Mouse (Mus musculus): ENCODE results near the gene Rflna. TPM values are rescaled to one million over a fixed set of nuclear protein-coding genes. Genes with fewer than 3 reads are reported as not detected.

Gene Rflna
- polyA plus RNA-seq, 1 experiment from 2014 or later = 1.8 TPM

DNA sequence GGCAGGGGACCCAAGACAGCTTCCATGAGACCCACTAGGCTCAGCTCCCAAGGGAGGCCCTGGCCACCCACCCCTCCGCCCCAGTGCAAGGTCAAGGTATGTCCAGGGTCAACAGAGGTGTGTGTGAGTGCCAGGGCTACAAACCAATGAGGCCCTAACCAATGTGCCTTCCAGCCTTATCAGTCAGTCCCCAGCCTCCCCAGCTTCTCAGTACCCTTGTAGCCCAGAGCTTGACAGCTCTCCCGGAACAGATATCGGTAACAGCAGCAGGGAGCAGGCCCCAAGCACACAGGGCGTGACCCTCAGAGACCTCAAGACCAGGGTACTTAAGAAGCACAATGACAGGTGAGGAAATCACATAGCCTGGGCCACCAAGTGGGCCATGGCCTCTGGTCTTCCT is 46.5 kb downstream of the Rflna start:
- TF ChIP-seq CTCF (IDR thresholded peaks at IDR 0.05; ENCODE audit: low read depth) (no peak), EP300 (optimal IDR thresholded peaks at IDR 0.05) (no peak)
- no peak overlapping the region for H3K4me3 ChIP-seq (ENCODE audit: low read depth, low read length)
- no peaks in the 10 kb centered on the region for H3K9me3 ChIP-seq (ENCODE audit: control insufficient read depth, low read length)
- no peak overlapping the region for H3K27ac ChIP-seq (replicated peaks)
- H3K36me3 ChIP-seq (ENCODE audit: control insufficient read depth, insufficient read depth, low read length) = peaks cover 45% of the 10 kb centered on the region
- H3K27me3 ChIP-seq (ENCODE audit: control insufficient read depth, insufficient read depth, low read length) = no peaks in the 10 kb centered on the region
- H3K9ac ChIP-seq (ENCODE audit: low read length) = no peak overlapping the region
- no peak overlapping the region for H3K4me2 ChIP-seq (replicated peaks; ENCODE audit: low read depth)
- DNase-seq (ENCODE audit: low spot score) (no peak), ATAC-seq (ENCODE audit: low FRiP score, low TSS enrichment) (no peak)
- H3K4me1 ChIP-seq (replicated peaks; ENCODE audit: control insufficient read depth, insufficient read depth) = peaks cover 2% of the 10 kb centered on the region; the same call in 1 of the 2 replicates
- 93% methylated on average over 4 of the region's 4 CpGs for WGBS

GRCm38 (mm10) chr5:125052237-125052602 is 49.2 kb downstream of the Rflna start:
- no peak overlapping the region for H3K4me3 ChIP-seq (ENCODE audit: low read depth, low read length)
- no peaks in the 10 kb centered on the region for H3K9me3 ChIP-seq (ENCODE audit: control insufficient read depth, low read length)
- WGBS = 63% methylated on average over 10 of the region's 10 CpGs
- DNase-seq (ENCODE audit: low spot score) (no peak), ATAC-seq (ENCODE audit: low FRiP score, low TSS enrichment) (no peak)
- peaks cover 3% of the 10 kb centered on the region for H3K4me1 ChIP-seq (replicated peaks; ENCODE audit: control insufficient read depth, insufficient read depth)
- H3K36me3 ChIP-seq (ENCODE audit: control insufficient read depth, insufficient read depth, low read length) = peaks cover 38% of the 10 kb centered on the region
- no peak for TF ChIP-seq CTCF (IDR thresholded peaks at IDR 0.05; ENCODE audit: low read depth)
- TF ChIP-seq EP300 (optimal IDR thresholded peaks at IDR 0.05) = no peak
- no peaks in the 10 kb centered on the region for H3K27me3 ChIP-seq (ENCODE audit: control insufficient read depth, insufficient read depth, low read length)
- H3K4me2 ChIP-seq (replicated peaks; ENCODE audit: low read depth) = no peak overlapping the region
- no peak overlapping the region for H3K27ac ChIP-seq (replicated peaks)
- no peak overlapping the region for H3K9ac ChIP-seq (ENCODE audit: low read length)

DNA sequence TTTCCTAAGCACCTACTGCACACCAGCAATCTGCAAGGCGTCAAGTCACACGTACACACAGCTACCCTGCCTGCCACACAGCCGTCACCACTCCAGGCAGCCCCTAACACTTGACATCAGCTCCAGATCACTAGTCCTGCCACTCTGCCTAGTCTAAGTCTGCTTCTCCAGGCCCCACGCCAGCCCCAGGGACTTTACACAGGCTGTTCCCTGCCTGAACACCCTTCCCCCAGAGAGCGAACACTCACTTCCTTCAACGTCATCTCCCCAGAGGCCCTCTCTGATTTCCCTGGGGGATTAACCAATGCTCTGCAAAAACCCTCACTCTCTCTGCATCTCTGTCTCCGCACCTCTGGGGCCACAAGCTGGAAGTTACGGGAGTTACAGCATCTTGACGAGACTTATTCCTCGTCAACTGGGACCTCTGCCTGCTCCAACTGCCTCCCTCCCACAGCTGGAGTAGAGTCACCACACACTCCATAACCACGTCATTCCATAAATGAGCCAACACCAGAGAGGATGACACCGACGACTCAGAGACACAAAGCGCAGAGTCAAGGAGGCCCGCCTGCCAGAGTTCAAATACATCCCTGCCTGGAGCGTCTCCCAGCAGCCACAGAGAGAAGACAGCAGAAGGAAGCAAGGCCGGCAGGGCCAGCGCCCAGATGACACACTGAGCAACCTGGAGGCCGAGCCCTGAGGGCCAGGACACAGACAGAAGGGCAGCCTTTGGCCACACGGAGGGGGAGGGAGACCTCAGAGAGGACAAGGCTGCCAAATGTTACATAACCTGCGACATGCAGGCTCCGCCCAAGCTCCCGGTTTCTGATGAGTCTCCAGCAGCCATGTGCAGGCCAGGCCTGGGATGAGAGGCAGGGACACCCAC is 49.8 kb downstream of the Rflna start:
- TF ChIP-seq CTCF (IDR thresholded peaks at IDR 0.05; ENCODE audit: low read depth) (no peak), EP300 (optimal IDR thresholded peaks at IDR 0.05) (no peak)
- H3K4me3 ChIP-seq (ENCODE audit: low read depth, low read length) = no peak overlapping the region
- 58% methylated on average over 23 of the region's 23 CpGs for WGBS
- no peak overlapping the region for H3K4me2 ChIP-seq (replicated peaks; ENCODE audit: low read depth)
- ATAC-seq (ENCODE audit: low FRiP score, low TSS enrichment) (no peak), DNase-seq (ENCODE audit: low spot score) (no peak)
- H3K27me3 ChIP-seq (ENCODE audit: control insufficient read depth, insufficient read depth, low read length) = no peaks in the 10 kb centered on the region
- H3K36me3 ChIP-seq (ENCODE audit: control insufficient read depth, insufficient read depth, low read length) = peaks cover 32% of the 10 kb centered on the region
- no peaks in the 10 kb centered on the region for H3K9me3 ChIP-seq (ENCODE audit: control insufficient read depth, low read length)
- no peak overlapping the region for H3K9ac ChIP-seq (ENCODE audit: low read length)
- no peak overlapping the region for H3K27ac ChIP-seq (replicated peaks)
- H3K4me1 ChIP-seq (replicated peaks; ENCODE audit: control insufficient read depth, insufficient read depth) = peaks cover 6% of the 10 kb centered on the region

GRCm38 (mm10) chr5:125053661-125054060 is 50.6 kb downstream of the Rflna start:
- Histone ChIP-seq H3K36me3 (ENCODE audit: control insufficient read depth, insufficient read depth, low read length) (peaks cover 24% of the 10 kb centered on the region; the same call in 1 of the 2 replicates), H3K9ac (ENCODE audit: low read length) (no peak overlapping the region), H3K4me3 (ENCODE audit: low read depth, low read length) (no peak overlapping the region), H3K27me3 (ENCODE audit: control insufficient read depth, insufficient read depth, low read length) (no peaks in the 10 kb centered on the region), H3K9me3 (ENCODE audit: control insufficient read depth, low read length) (no peaks in the 10 kb centered on the region), H3K4me1 (replicated peaks; ENCODE audit: control insufficient read depth, insufficient read depth) (peaks cover 11% of the 10 kb centered on the region), H3K4me2 (replicated peaks; ENCODE audit: low read depth) (no peak overlapping the region), H3K27ac (replicated peaks) (no peak overlapping the region)
- no peak for DNase-seq (ENCODE audit: low spot score)
- no peak for ATAC-seq (ENCODE audit: low FRiP score, low TSS enrichment)
- WGBS = 88% methylated on average over 7 of the region's 7 CpGs
- TF ChIP-seq CTCF (IDR thresholded peaks at IDR 0.05; ENCODE audit: low read depth) (no peak), EP300 (optimal IDR thresholded peaks at IDR 0.05) (no peak)

GRCm38 (mm10) chr5:125055901-125056300 is 52.9 kb downstream of the Rflna start:
- Histone ChIP-seq H3K9ac (ENCODE audit: low read length) (no peak overlapping the region), H3K4me2 (replicated peaks; ENCODE audit: low read depth) (no peak overlapping the region)
- 53% methylated on average over 8 of the region's 8 CpGs for WGBS

GRCm38 (mm10) chr5:125056331-125056695 is 53.3 kb downstream of the Rflna start:
- WGBS = 44% methylated on average over 6 of the region's 6 CpGs
- H3K9ac ChIP-seq (ENCODE audit: low read length) = no peak overlapping the region
- no peak overlapping the region for H3K4me3 ChIP-seq (ENCODE audit: low read depth, low read length)
- H3K36me3 ChIP-seq (ENCODE audit: control insufficient read depth, insufficient read depth, low read length) = peaks cover 8% of the 10 kb centered on the region; the same call in 1 of the 2 replicates
- no peaks in the 10 kb centered on the region for H3K9me3 ChIP-seq (ENCODE audit: control insufficient read depth, low read length)
- H3K4me2 ChIP-seq (replicated peaks; ENCODE audit: low read depth) = peak overlapping the region; percentile 53
- peaks cover 17% of the 10 kb centered on the region for H3K4me1 ChIP-seq (replicated peaks; ENCODE audit: control insufficient read depth, insufficient read depth)
- peak overlapping the region; percentile 92; the same call in 1 of the 2 replicates for H3K27ac ChIP-seq (replicated peaks)
- TF ChIP-seq CTCF (IDR thresholded peaks at IDR 0.05; ENCODE audit: low read depth) (no peak), EP300 (optimal IDR thresholded peaks at IDR 0.05) (no peak)
- H3K27me3 ChIP-seq (ENCODE audit: control insufficient read depth, insufficient read depth, low read length) = no peaks in the 10 kb centered on the region
- ATAC-seq (ENCODE audit: low FRiP score, low TSS enrichment) = no peak
- no peak for DNase-seq (ENCODE audit: low spot score)

More at GRCm38 (mm10) chr5:125055901-125056300, 52.9 kb downstream of the Rflna start:
- H3K4me1 ChIP-seq (replicated peaks; ENCODE audit: control insufficient read depth, insufficient read depth) = peaks cover 17% of the 10 kb centered on the region
- H3K27ac ChIP-seq (replicated peaks) = 0 out of 2 replicates have a peak overlapping the region, but pooled peaks have one; percentile 92
- H3K27me3 ChIP-seq (ENCODE audit: control insufficient read depth, insufficient read depth, low read length) = no peaks in the 10 kb centered on the region
- no peaks in the 10 kb centered on the region for H3K9me3 ChIP-seq (ENCODE audit: control insufficient read depth, low read length)
- peaks cover 11% of the 10 kb centered on the region; the same call in 1 of the 2 replicates for H3K36me3 ChIP-seq (ENCODE audit: control insufficient read depth, insufficient read depth, low read length)
- H3K4me3 ChIP-seq (ENCODE audit: low read depth, low read length) = no peak overlapping the region
- DNase-seq (ENCODE audit: low spot score) (no peak), ATAC-seq (ENCODE audit: low FRiP score, low TSS enrichment) (no peak)
- TF ChIP-seq EP300 (optimal IDR thresholded peaks at IDR 0.05) = no peak
- TF ChIP-seq CTCF (IDR thresholded peaks at IDR 0.05; ENCODE audit: low read depth) = no peak

All from stomach, postnatal 0 days (tissue).